Mouse (Mus musculus): ENCODE results near the gene Idh3a. TPM values are rescaled to one million over a fixed set of nuclear protein-coding genes. Genes with fewer than 3 reads are reported as not detected.

Idh3a gene
- polyA plus RNA-seq (2015; fragmentation: Nextera tagmentation; extraction: Ambion mirVana): 104 TPM in 2 replicates

GRCm38 (mm10) chr9:54586199-54587061 is at the start of gene Idh3a:
TSS of gene Idh3a (plus strand) at chr9:54586334.
- H3K27me3 ChIP-seq: no peaks in the 10 kb centered on the region
- no peak within 1 kb of the TSS for H3K27ac ChIP-seq (replicated peaks)
- H3K4me2 ChIP-seq (replicated peaks): peak within 1 kb of the TSS; percentile 91
- under 1% methylated on average over 73 of the region's 73 CpGs for WGBS
- H3K9ac ChIP-seq: peak within 1 kb of the TSS; percentile 91
- H3K9me3 ChIP-seq (replicated peaks): no peaks in the 10 kb centered on the region
- peaks cover 4% of the 10 kb centered on the region for H3K36me3 ChIP-seq
- peak; percentile 98 for ATAC-seq (ENCODE audit: insufficient number of reproducible peaks, low FRiP score, low TSS enrichment, low read depth)
- H3K4me3 ChIP-seq (replicated peaks): peak within 1 kb of the TSS; percentile 96
- H3K4me1 ChIP-seq: peaks cover 15% of the 10 kb centered on the region; the same call in 1 of the 2 replicates

DNA sequence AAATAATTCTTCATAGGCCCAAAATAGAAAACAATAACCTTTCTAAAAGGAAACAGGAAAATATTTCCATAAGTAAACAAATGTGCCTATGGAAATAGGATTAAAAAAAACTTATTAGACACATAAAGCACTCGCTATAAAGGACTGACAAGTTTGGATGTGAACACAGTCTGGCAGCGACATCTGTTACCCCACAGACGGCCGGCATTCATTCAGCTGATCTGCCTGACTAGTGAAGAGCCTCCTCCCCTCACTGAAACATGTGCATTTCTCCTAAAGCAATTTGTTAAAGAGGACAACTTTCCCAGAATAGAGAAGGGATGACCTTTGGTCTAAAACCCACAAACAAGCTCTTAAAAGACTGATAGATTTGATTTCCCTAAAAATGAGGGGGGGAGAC is 49.1 kb upstream of the Idh3a start:
- no peak overlapping the region for H3K27ac ChIP-seq (replicated peaks)
- H3K9me3 ChIP-seq (replicated peaks): no peaks in the 10 kb centered on the region
- H3K27me3 ChIP-seq: no peaks in the 10 kb centered on the region
- H3K36me3 ChIP-seq: no peaks in the 10 kb centered on the region
- no peak for ATAC-seq (ENCODE audit: insufficient number of reproducible peaks, low FRiP score, low TSS enrichment, low read depth)
- 0 out of 2 replicates have a peak, but pooled peaks cover 5% of the 10 kb centered on the region for H3K4me1 ChIP-seq
- 25% methylated on average over 4 of the region's 4 CpGs for WGBS
- no peak overlapping the region for H3K4me2 ChIP-seq (replicated peaks)
- H3K9ac ChIP-seq: no peak overlapping the region
- no peak overlapping the region for H3K4me3 ChIP-seq (replicated peaks)

GRCm38 (mm10) chr9:54537480-54537879 is 48.7 kb upstream of the Idh3a start:
- H3K9ac ChIP-seq: no peak overlapping the region
- 73% methylated on average over 3 of the region's 3 CpGs for WGBS
- H3K4me2 ChIP-seq (replicated peaks): no peak overlapping the region
- H3K27ac ChIP-seq (replicated peaks): no peak overlapping the region
- no peaks in the 10 kb centered on the region for H3K36me3 ChIP-seq
- H3K27me3 ChIP-seq: no peaks in the 10 kb centered on the region
- H3K9me3 ChIP-seq (replicated peaks): no peaks in the 10 kb centered on the region
- H3K4me1 ChIP-seq: 0 out of 2 replicates have a peak, but pooled peaks cover 5% of the 10 kb centered on the region
- H3K4me3 ChIP-seq (replicated peaks): no peak overlapping the region
- no peak for ATAC-seq (ENCODE audit: insufficient number of reproducible peaks, low FRiP score, low TSS enrichment, low read depth)

DNA sequence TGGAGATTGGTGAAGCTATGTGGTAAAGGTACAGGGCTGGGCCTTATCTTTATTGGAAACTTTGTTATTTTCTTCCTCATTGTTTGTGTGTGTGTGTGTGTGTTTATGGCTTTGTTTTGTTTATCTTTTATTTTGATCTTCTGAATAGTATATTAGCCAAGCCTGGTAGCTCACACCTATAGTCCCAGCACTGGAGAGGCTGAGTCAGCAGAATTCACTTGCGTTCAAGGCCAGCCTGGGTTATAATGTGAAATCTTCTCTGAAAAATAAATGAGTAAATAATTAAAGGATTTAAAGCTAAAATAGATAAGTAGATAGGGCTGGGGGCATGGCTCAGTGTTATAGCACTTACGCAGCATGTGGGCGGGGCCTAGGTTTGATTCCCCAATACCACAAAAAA is 47.9 kb upstream of the Idh3a start:
- Histone ChIP-seq H3K9ac (no peak overlapping the region), H3K9me3 (replicated peaks) (no peaks in the 10 kb centered on the region), H3K4me3 (replicated peaks) (no peak overlapping the region), H3K27ac (replicated peaks) (no peak overlapping the region), H3K4me1 (0 out of 2 replicates have a peak, but pooled peaks cover 5% of the 10 kb centered on the region), H3K27me3 (no peaks in the 10 kb centered on the region), H3K36me3 (no peaks in the 10 kb centered on the region), H3K4me2 (replicated peaks) (no peak overlapping the region)
- ATAC-seq (ENCODE audit: insufficient number of reproducible peaks, low FRiP score, low TSS enrichment, low read depth): no peak
- 97% methylated on average over 3 of the region's 3 CpGs for WGBS

- no peaks in the 10 kb centered on the region for H3K27me3 ChIP-seq
- H3K4me3 ChIP-seq (replicated peaks): no peak within 1 kb of the TSS
- H3K4me1 ChIP-seq: 0 out of 2 replicates have a peak, but pooled peaks cover 5% of the 10 kb centered on the region
- 90% methylated on average over 14 of the region's 14 CpGs for WGBS
- ATAC-seq (ENCODE audit: insufficient number of reproducible peaks, low FRiP score, low TSS enrichment, low read depth): no peak
- no peak within 1 kb of the TSS for H3K9ac ChIP-seq
- no peak within 1 kb of the TSS for H3K27ac ChIP-seq (replicated peaks)
- H3K36me3 ChIP-seq: no peaks in the 10 kb centered on the region
- H3K9me3 ChIP-seq (replicated peaks): no peaks in the 10 kb centered on the region
- no peak within 1 kb of the TSS for H3K4me2 ChIP-seq (replicated peaks)
Observed at GRCm38 (mm10) chr9:54538684-54539083, 47.5 kb upstream of the Idh3a start, which contains the start of gene Sh2d7. TSS of gene Sh2d7 (plus strand) at chr9:54538984.

DNA sequence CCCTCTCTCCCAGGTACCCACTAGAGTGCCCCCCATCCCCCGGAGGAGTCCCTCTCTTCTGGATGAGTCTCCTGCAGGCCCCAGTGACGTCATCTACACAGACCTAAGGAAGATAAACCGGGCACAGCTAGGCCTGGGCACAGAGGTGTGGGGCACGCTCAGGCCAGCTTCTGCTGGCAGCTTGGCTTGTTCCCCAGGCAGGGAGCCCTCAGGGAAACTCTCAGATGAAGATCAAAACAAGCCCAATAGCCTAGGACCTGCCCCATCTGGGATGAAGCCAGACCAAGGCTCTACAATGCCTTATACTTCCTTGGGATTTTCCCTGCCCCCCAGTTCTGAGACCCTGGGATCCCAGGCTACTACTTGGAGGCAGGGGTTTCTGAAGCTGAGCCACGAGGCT is 45.3 kb upstream of the Idh3a start:
- Histone ChIP-seq H3K27ac (replicated peaks) (no peak overlapping the region), H3K4me2 (replicated peaks) (no peak overlapping the region), H3K9ac (no peak overlapping the region), H3K36me3 (no peaks in the 10 kb centered on the region), H3K9me3 (replicated peaks) (no peaks in the 10 kb centered on the region), H3K4me3 (replicated peaks) (no peak overlapping the region), H3K27me3 (no peaks in the 10 kb centered on the region), H3K4me1 (no peaks in the 10 kb centered on the region)
- 70% methylated on average over 5 of the region's 5 CpGs for WGBS
- ATAC-seq (ENCODE audit: insufficient number of reproducible peaks, low FRiP score, low TSS enrichment, low read depth): no peak

DNA sequence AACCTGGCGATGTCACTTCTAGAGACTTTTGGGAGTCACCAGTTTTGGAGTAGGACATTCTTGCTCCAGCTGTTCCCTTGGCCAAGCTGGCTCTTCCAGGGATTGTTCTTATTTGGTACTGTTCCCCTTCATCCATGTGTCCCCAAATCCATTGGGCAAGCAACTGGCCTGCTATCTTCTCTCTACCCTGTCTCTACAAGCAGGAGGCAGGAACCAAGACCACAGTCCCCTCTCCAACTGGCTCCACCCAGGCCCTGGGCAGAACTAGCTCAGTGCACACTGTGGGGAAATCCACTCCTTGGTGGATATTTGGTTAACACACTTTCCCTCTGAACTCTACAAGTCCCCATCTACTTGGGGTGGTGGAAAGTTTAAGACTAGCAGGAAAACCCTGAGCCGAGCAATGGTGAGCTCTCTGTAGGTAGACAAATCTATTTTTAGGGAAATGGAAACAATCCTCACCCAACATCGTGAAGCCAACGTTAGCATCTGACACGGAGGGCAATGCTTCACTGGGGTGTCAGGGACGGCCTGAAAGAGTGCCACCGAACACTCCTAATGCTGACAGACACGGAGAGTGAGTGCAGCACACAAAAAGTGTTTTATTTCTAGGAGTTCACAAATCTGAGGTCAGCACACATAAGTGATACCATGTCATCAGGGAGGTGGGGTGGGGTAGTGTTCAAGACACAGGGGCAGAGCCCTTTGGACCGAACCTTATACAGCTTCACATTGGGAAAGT is 41.8 kb upstream of the Idh3a start:
- H3K4me2 ChIP-seq (replicated peaks): no peak overlapping the region
- no peak overlapping the region for H3K9ac ChIP-seq
- H3K4me1 ChIP-seq: no peaks in the 10 kb centered on the region
- H3K36me3 ChIP-seq: no peaks in the 10 kb centered on the region
- 80% methylated on average over 9 of the region's 9 CpGs for WGBS
- H3K27me3 ChIP-seq: no peaks in the 10 kb centered on the region
- no peak overlapping the region for H3K27ac ChIP-seq (replicated peaks)
- no peak overlapping the region for H3K4me3 ChIP-seq (replicated peaks)
- no peak for ATAC-seq (ENCODE audit: insufficient number of reproducible peaks, low FRiP score, low TSS enrichment, low read depth)
- H3K9me3 ChIP-seq (replicated peaks): no peaks in the 10 kb centered on the region

- H3K9me3 ChIP-seq (replicated peaks): no peaks in the 10 kb centered on the region
- no peaks in the 10 kb centered on the region for H3K36me3 ChIP-seq
- no peak overlapping the region for H3K9ac ChIP-seq
- no peak overlapping the region for H3K4me2 ChIP-seq (replicated peaks)
- whole genome bisulfite sequencing: 84% methylated on average over 4 of the region's 4 CpGs
- H3K27ac ChIP-seq (replicated peaks): no peak overlapping the region
- H3K27me3 ChIP-seq: no peaks in the 10 kb centered on the region
- H3K4me1 ChIP-seq: no peaks in the 10 kb centered on the region
- no peak for ATAC-seq (ENCODE audit: insufficient number of reproducible peaks, low FRiP score, low TSS enrichment, low read depth)
- H3K4me3 ChIP-seq (replicated peaks): no peak overlapping the region
Observed at GRCm38 (mm10) chr9:54544954-54545315, 41.2 kb upstream of the Idh3a start.

GRCm38 (mm10) chr9:54547536-54547935 is 38.6 kb upstream of the Idh3a start:
- H3K4me2 ChIP-seq (replicated peaks): no peak overlapping the region
- H3K27ac ChIP-seq (replicated peaks): no peak overlapping the region
- 24% methylated on average over 5 of the region's 5 CpGs for WGBS
- no peaks in the 10 kb centered on the region for H3K4me1 ChIP-seq
- H3K9me3 ChIP-seq (replicated peaks): no peaks in the 10 kb centered on the region
- no peak overlapping the region for H3K4me3 ChIP-seq (replicated peaks)
- H3K36me3 ChIP-seq: no peaks in the 10 kb centered on the region
- H3K9ac ChIP-seq: no peak overlapping the region
- no peaks in the 10 kb centered on the region for H3K27me3 ChIP-seq
- ATAC-seq (ENCODE audit: insufficient number of reproducible peaks, low FRiP score, low TSS enrichment, low read depth): no peak

DNA sequence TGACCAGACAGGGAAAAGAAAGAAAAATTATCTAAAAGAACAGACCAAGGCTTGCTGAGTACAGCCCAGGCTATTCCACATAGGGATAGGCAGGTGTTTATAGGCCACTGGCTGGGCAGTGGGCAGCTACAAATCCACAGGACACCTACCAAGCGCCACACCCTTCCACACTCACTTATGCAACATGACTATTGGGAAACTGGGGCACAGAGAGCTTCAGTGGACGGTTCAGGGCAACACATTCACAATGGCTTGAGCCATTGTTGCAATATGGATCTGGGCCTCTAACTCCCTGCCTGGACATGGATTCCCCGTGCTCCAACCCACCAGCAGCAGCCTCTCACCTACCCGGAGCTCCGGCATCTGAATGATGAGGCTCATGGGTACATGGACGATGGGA is 36.7 kb upstream of the Idh3a start:
- no peak overlapping the region for H3K9ac ChIP-seq
- H3K27me3 ChIP-seq: no peaks in the 10 kb centered on the region
- no peaks in the 10 kb centered on the region for H3K36me3 ChIP-seq
- ATAC-seq (ENCODE audit: insufficient number of reproducible peaks, low FRiP score, low TSS enrichment, low read depth): no peak
- H3K4me2 ChIP-seq (replicated peaks): no peak overlapping the region
- WGBS: 90% methylated on average over 6 of the region's 6 CpGs
- no peak overlapping the region for H3K27ac ChIP-seq (replicated peaks)
- H3K4me1 ChIP-seq: no peaks in the 10 kb centered on the region
- no peak overlapping the region for H3K4me3 ChIP-seq (replicated peaks)
- H3K9me3 ChIP-seq (replicated peaks): no peaks in the 10 kb centered on the region

GRCm38 (mm10) chr9:54552409-54552808 is 33.7 kb upstream of the Idh3a start:
- no peak for ATAC-seq (ENCODE audit: insufficient number of reproducible peaks, low FRiP score, low TSS enrichment, low read depth)
- 24% methylated on average over 5 of the region's 5 CpGs for WGBS
- no peak overlapping the region for H3K9ac ChIP-seq

More at GRCm38 (mm10) chr9:54552409-54552808, 33.7 kb upstream of the Idh3a start:
- Histone ChIP-seq H3K9me3 (replicated peaks) (no peaks in the 10 kb centered on the region), H3K27me3 (no peaks in the 10 kb centered on the region), H3K4me1 (no peaks in the 10 kb centered on the region), H3K27ac (replicated peaks) (no peak overlapping the region), H3K36me3 (no peaks in the 10 kb centered on the region), H3K4me2 (replicated peaks) (no peak overlapping the region), H3K4me3 (replicated peaks) (no peak overlapping the region)

Measured in embryonic facial prominence, embryonic 15.5 days (tissue).